Mouse (Mus musculus): ENCODE measurements around the gene Hoxb4. TPM values are rescaled to one million over a fixed set of nuclear protein-coding genes. Genes with fewer than 3 reads are reported as not detected.

Gene Hoxb4
- total and polyA plus RNA-seq, 3 experiments = 2.7 to 5.5 (median 3.3) TPM

- in situ Hi-C loops (cut with MboI; ENCODE audit: low pct_ligation_motif_present, low pct_unique_long_range_greater_than_20kb, low sequenced_read_pairs) (loop anchor here (10.0 kb wide), 1 partner anchor 575 kb away; no protein-coding TSS in a partner anchor), dilution Hi-C loops (cut with MboI; ENCODE audit: extremely low pct_ligation_motif_present, extremely low pct_unique_long_range_greater_than_20kb, low sequenced_read_pairs) (no loop called here)
- no peaks in the 10 kb centered on the region for H3K36me3 ChIP-seq (replicated peaks in 1 of 2; ENCODE audit: control insufficient read depth in 1 of 2, insufficient read depth in 1 of 2, low read length in 1 of 2)
- no peak for TF ChIP-seq RCOR1 (conservative IDR thresholded peaks at IDR 0.05; ENCODE audit: low read depth, low read length)
- no peak for TF ChIP-seq MAX (IDR thresholded peaks at IDR 0.05; ENCODE audit: low read length)
- no peak for TF ChIP-seq EP300 (IDR thresholded peaks at IDR 0.05; ENCODE audit: low read length)
- TF ChIP-seq RAD21 (IDR thresholded peaks at IDR 0.05; ENCODE audit: low read depth, low read length) = no peak
- no peak for TF ChIP-seq MAFK (IDR thresholded peaks at IDR 0.05; ENCODE audit: insufficient replicate concordance, low read length)
- TF ChIP-seq NELFE (IDR thresholded peaks at IDR 0.05; ENCODE audit: low read depth, low read length) = no peak
- no peak for TF ChIP-seq UBTF (IDR thresholded peaks at IDR 0.05; ENCODE audit: low read depth, low read length)
- TF ChIP-seq MAZ (IDR thresholded peaks at IDR 0.05; ENCODE audit: low read depth, low read length) = no peak
- TF ChIP-seq TCF12 (IDR thresholded peaks at IDR 0.05; ENCODE audit: low read depth, low read length) = no peak
- TF ChIP-seq KAT2A (IDR thresholded peaks at IDR 0.05; ENCODE audit: insufficient replicate concordance, low read length) = no peak
- TF ChIP-seq MEF2A (IDR thresholded peaks at IDR 0.05; ENCODE audit: borderline replicate concordance, low read depth, low read length) = no peak
- TF ChIP-seq CTCF (conservative IDR thresholded peaks at IDR 0.05 in 1 of 2, IDR thresholded peaks at IDR 0.05 in 1 of 2; ENCODE audit: low read depth in 2 of 2, low read length in 2 of 2) = no peak
- no peak for TF ChIP-seq USF2 (conservative IDR thresholded peaks at IDR 0.05; ENCODE audit: low read depth, low read length)
- no peak for TF ChIP-seq HCFC1 (IDR thresholded peaks at IDR 0.05; ENCODE audit: low read depth, low read length)
- no peak for TF ChIP-seq NRF1 (IDR thresholded peaks at IDR 0.05; ENCODE audit: low read depth, low read length)
- TF ChIP-seq ETS1 (conservative IDR thresholded peaks at IDR 0.05; ENCODE audit: low read depth, low read length) = no peak
- no peak for TF ChIP-seq ZKSCAN1 (IDR thresholded peaks at IDR 0.05; ENCODE audit: borderline replicate concordance, low read depth, low read length)
- TF ChIP-seq USF1 (IDR thresholded peaks at IDR 0.05; ENCODE audit: low read depth, low read length) = no peak
- TF ChIP-seq POLR2AphosphoS2 (IDR thresholded peaks at IDR 0.05; ENCODE audit: low read depth, low read length) = no peak
- peaks cover 15% of the 10 kb centered on the region for H3K9me3 ChIP-seq (replicated peaks; ENCODE audit: low read length)
- H3K79me2 ChIP-seq (replicated peaks; ENCODE audit: control insufficient read depth, extremely low read depth, insufficient read depth, poor library complexity, severe bottlenecking) = no peaks in the 10 kb centered on the region
- peaks cover 93% of the 10 kb centered on the region for H3K27me3 ChIP-seq (replicated peaks)
- H3K4me3 ChIP-seq (replicated peaks in 1 of 3; ENCODE audit: low read depth in 2 of 3, low read length in 2 of 3, poor library complexity in 1 of 3) = no peak overlapping the region
- no peak for DNase-seq (ENCODE audit: extremely low read depth)
- no peak overlapping the region for H3K9ac ChIP-seq (ENCODE audit: insufficient read depth, low read depth)
- H3K4me2 ChIP-seq (ENCODE audit: insufficient read depth, low read depth, poor library complexity, severe bottlenecking) = no peak overlapping the region
- no peak overlapping the region for H3K27ac ChIP-seq (ENCODE audit: insufficient read depth, low read depth)
- peaks cover 2 to 24% of the 10 kb centered on the region in 2 experiments; a peak in 2 of 4 replicates for H3K4me1 ChIP-seq (ENCODE audit: control insufficient read depth in 1 of 2, insufficient read depth in 2 of 2)
These were observed 28.2 kb upstream of the Hoxb4 start for GRCm38 (mm10) chr11:96289837-96290236.

- in situ Hi-C loops (cut with MboI; ENCODE audit: low pct_ligation_motif_present, low pct_unique_long_range_greater_than_20kb, low sequenced_read_pairs) = loop anchor here (10.0 kb wide), 1 partner anchor 574 kb away; no protein-coding TSS in a partner anchor
- Histone ChIP-seq H3K27ac (ENCODE audit: insufficient read depth, low read depth) (no peak overlapping the region), H3K9me3 (replicated peaks; ENCODE audit: low read length) (peaks cover 12% of the 10 kb centered on the region), H3K4me1 (ENCODE audit: control insufficient read depth in 1 of 2, insufficient read depth in 2 of 2) (peaks cover 2 to 32% of the 10 kb centered on the region in 2 experiments; a peak in 2 of 4 replicates), H3K27me3 (replicated peaks) (peaks cover 92% of the 10 kb centered on the region), H3K4me2 (ENCODE audit: insufficient read depth, low read depth, poor library complexity, severe bottlenecking) (no peak overlapping the region), H3K79me2 (replicated peaks; ENCODE audit: control insufficient read depth, extremely low read depth, insufficient read depth, poor library complexity, severe bottlenecking) (no peaks in the 10 kb centered on the region), H3K36me3 (replicated peaks in 1 of 2; ENCODE audit: control insufficient read depth in 1 of 2, insufficient read depth in 1 of 2, low read length in 1 of 2) (no peaks in the 10 kb centered on the region), H3K9ac (ENCODE audit: insufficient read depth, low read depth) (no peak overlapping the region), H3K4me3 (replicated peaks in 1 of 3; ENCODE audit: low read depth in 2 of 3, low read length in 2 of 3, poor library complexity in 1 of 3) (no peak overlapping the region)
- TF ChIP-seq USF1 (IDR thresholded peaks at IDR 0.05; ENCODE audit: low read depth, low read length) = no peak
- TF ChIP-seq ZKSCAN1 (IDR thresholded peaks at IDR 0.05; ENCODE audit: borderline replicate concordance, low read depth, low read length) = no peak
- no peak for TF ChIP-seq CHD2 (IDR thresholded peaks at IDR 0.05; ENCODE audit: low read length)
- TF ChIP-seq JUN (IDR thresholded peaks at IDR 0.05; ENCODE audit: insufficient read depth, low read depth, low read length) = no peak
- TF ChIP-seq TCF12 (IDR thresholded peaks at IDR 0.05; ENCODE audit: low read depth, low read length) = no peak
- TF ChIP-seq MEF2A (IDR thresholded peaks at IDR 0.05; ENCODE audit: borderline replicate concordance, low read depth, low read length) = no peak
- no peak for TF ChIP-seq UBTF (IDR thresholded peaks at IDR 0.05; ENCODE audit: low read depth, low read length)
- no peak for TF ChIP-seq CTCF (conservative IDR thresholded peaks at IDR 0.05 in 1 of 2, IDR thresholded peaks at IDR 0.05 in 1 of 2; ENCODE audit: low read depth in 2 of 2, low read length in 2 of 2)
- TF ChIP-seq NRF1 (IDR thresholded peaks at IDR 0.05; ENCODE audit: low read depth, low read length) = no peak
- no peak for TF ChIP-seq POLR2AphosphoS2 (IDR thresholded peaks at IDR 0.05; ENCODE audit: low read depth, low read length)
- no peak for TF ChIP-seq MAX (IDR thresholded peaks at IDR 0.05; ENCODE audit: low read length)
- TF ChIP-seq GABPA (IDR thresholded peaks at IDR 0.05; ENCODE audit: insufficient replicate concordance, low read depth, low read length) = no peak
- no peak for TF ChIP-seq MXI1 (IDR thresholded peaks at IDR 0.05; ENCODE audit: low read depth, low read length)
- TF ChIP-seq MYC (IDR thresholded peaks at IDR 0.05; ENCODE audit: low read depth, low read length) = no peak
- no peak for TF ChIP-seq MAFK (IDR thresholded peaks at IDR 0.05; ENCODE audit: insufficient replicate concordance, low read length)
- TF ChIP-seq RCOR1 (conservative IDR thresholded peaks at IDR 0.05; ENCODE audit: low read depth, low read length) = no peak
- TF ChIP-seq MAZ (IDR thresholded peaks at IDR 0.05; ENCODE audit: low read depth, low read length) = no peak
- no peak for DNase-seq (ENCODE audit: extremely low read depth)
- dilution Hi-C loops (cut with MboI; ENCODE audit: extremely low pct_ligation_motif_present, extremely low pct_unique_long_range_greater_than_20kb, low sequenced_read_pairs) = no loop called here
These were observed 27.2 kb upstream of the Hoxb4 start for GRCm38 (mm10) chr11:96290705-96291355.
